Mouse (Mus musculus) liver, embryonic 14.5 days (tissue): Measurements from ENCODE around the gene Tnip2. TPM values are rescaled to one million over a fixed set of nuclear protein-coding genes. Genes with fewer than 3 reads are reported as not detected.

Experiments
- ATAC-seq: fragments of 200-750 bp; cut with Nextera tagmentation; 2 replicates; pipeline ENCODE4 v1.8.0; 2017; ENCODE audit warnings: moderate number of reproducible peaks, mild to moderate bottlenecking, moderate library complexity; ENCODE audit not compliant: insufficient read depth
- DNase-seq, 3 experiments: peaks; one replicate each; pipeline ENCODE4 v3.0.0-alpha.2; 2012 to 2013; ENCODE audit warnings: low read depth in 3 of 3, low spot score in 3 of 3
- H3K27ac ChIP-seq: fragments of 300-500 bp; sonication (generic); 2 replicates; pipeline ENCODE4 v1.5.1; 2014; ENCODE audit warnings: moderate library complexity, mild to moderate bottlenecking, control low read depth, inconsistent platforms
- H3K27me3 ChIP-seq: fragments of 300-500 bp; sonication (generic); 2 replicates; pipeline ENCODE4 v1.6.1; 2014; ENCODE audit warnings: mild to moderate bottlenecking, low read length, moderate library complexity; ENCODE audit not compliant: control insufficient read depth, insufficient read depth
- H3K36me3 ChIP-seq: fragments of 300-500 bp; sonication (generic); replicated peaks from 2 replicates; pipeline ENCODE4 v1.6.1; 2014; ENCODE audit warnings: low read depth; ENCODE audit not compliant: control insufficient read depth, insufficient read depth
- H3K4me1 ChIP-seq, 2 experiments: fragments of 200-500 bp in 1 of 2; fragments of 300-500 bp in 1 of 2; sonication (generic) in 1 of 2; replicated peaks; 2 replicates each; pipeline ENCODE4 v1.6.1; 2012 to 2014; ENCODE audit warnings: antibody characterized with exemption in 1 of 2, inconsistent platforms in 1 of 2, low read length in 1 of 2; ENCODE audit not compliant: control insufficient read depth in 2 of 2, insufficient read depth in 2 of 2
- H3K4me2 ChIP-seq: fragments of 300-500 bp; sonication (generic); 2 replicates; pipeline ENCODE4 v1.6.1; 2014; ENCODE audit warnings: low read depth, mild to moderate bottlenecking, control low read depth, moderate library complexity
- H3K4me3 ChIP-seq, 2 experiments: fragments of 200-500 bp in 1 of 2; fragments of 300-500 bp in 1 of 2; sonication (generic) in 1 of 2; 2 replicates each; pipeline ENCODE4 v1.5.1; 2012 to 2014; ENCODE audit warnings: low read depth in 2 of 2, low read length in 2 of 2, mild to moderate bottlenecking in 2 of 2, control low read depth in 1 of 2, inconsistent platforms in 1 of 2, moderate library complexity in 1 of 2; ENCODE audit not compliant: insufficient read depth in 1 of 2
- H3K9ac ChIP-seq: fragments of 300-500 bp; sonication (generic); replicated peaks from 2 replicates; pipeline ENCODE4 v1.6.1; 2014; ENCODE audit warnings: mild to moderate bottlenecking, control low read depth, moderate library complexity
- H3K9me3 ChIP-seq: fragments of 300-500 bp; sonication (generic); 2 replicates; pipeline ENCODE4 v1.6.1; 2016; ENCODE audit warnings: low read length, mixed read lengths; ENCODE audit not compliant: control insufficient read depth
- CTCF ChIP-seq: IDR thresholded peaks from 2 replicates; pipeline ENCODE4 v1.5.1; 2016; ENCODE audit warnings: antibody characterized with exemption, low read depth, control low read depth
- EP300 ChIP-seq: IDR thresholded peaks from 2 replicates; pipeline ENCODE4 v1.6.1; 2016; ENCODE audit warnings: antibody characterized with exemption, low read depth
- WGBS: fragments of 180-500 bp; shearing (Covaris S2); extraction: QIAGEN DNeasy Blood & Tissue Kit; methylation state at CpG from one replicate; pipeline ENCODE4 v1.1.7; 2014; ENCODE audit not compliant: insufficient replicate concordance; 5-methylcytosine and 5-hydroxymethylcytosine counted together
- polyA plus RNA-seq, 2 experiments: library from polyadenylated mRNA; depleted of rRNA in 1 of 2; stranded (reverse) in 1 of 2; unstranded in 1 of 2; fragments of >200 nt; fragmentation: Nextera tagmentation in 1 of 2; extraction: Ambion mirVana in 1 of 2; gene quantifications; 2 replicates each; pipeline versions ENCODE4 v1.2.1 to v1.2.3; 2012 to 2014

Gene Tnip2
- polyA plus RNA-seq, 2 experiments = 3.2 to 5.0 TPM

DNA sequence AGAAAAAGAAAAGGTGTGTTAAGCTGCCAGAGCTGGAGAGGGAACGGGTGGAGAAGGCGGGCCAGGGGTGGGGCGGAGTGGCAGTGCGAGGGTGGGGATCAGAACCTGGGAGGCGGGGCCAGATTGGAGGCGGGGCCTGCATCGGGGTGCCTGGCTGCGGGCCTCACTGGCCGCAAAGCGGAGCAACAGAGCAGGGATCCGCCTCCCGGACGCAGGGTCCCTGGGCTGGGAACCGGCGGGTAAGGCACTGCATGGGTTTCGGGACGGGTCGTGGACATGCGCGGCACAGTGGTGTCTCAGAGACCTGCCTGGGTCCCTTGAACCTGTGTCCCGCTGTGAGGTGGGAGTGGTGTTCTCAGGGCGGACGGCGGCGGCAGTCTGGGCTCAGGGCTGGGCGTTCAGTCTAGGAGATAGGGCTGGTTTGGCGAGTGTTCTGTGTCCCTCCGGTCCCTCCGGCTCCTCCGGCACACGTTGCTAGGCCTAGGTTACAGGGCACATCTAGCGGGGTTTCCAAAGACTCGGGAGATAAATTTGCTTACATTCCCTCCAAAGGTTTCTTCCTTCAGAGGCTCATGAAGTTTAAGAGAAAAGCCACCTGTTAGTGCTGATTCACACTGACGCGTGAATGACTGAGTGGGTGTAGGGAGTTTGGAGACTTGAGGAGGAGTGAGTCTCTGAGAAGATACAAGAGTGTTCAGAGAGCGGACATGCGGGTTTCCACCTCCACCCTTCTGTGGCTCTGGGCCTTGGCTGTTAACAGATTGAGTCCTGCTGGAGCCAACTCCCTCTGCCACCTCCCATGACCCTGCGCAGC, 12.1 kb upstream of the Tnip2 start, which contains the start of gene Sh3bp2:
TSS of gene Sh3bp2 (plus strand) at position 176 of the 814 bp plus-strand sequence.
- ATAC-seq (peak; percentile 93), DNase-seq (peak; percentile 83 to 87 (median 83))
- Histone ChIP-seq H3K9ac (peak within 1 kb of the TSS; percentile 46), H3K4me1 (peaks cover 8 to 26% of the 10 kb centered on the region in 2 experiments), H3K36me3 (no peaks in the 10 kb centered on the region), H3K27me3 (no peaks in the 10 kb centered on the region; the same call in 1 of the 2 replicates), H3K27ac (peak within 1 kb of the TSS; percentile 0), H3K4me2 (peak within 1 kb of the TSS; percentile 59), H3K9me3 (no peaks in the 10 kb centered on the region), H3K4me3 (peak within 1 kb of the TSS; percentile 56 to 62)
- TF ChIP-seq EP300 = no peak
- peak; percentile 45 for TF ChIP-seq CTCF
- WGBS = 1% methylated on average over 38 of the region's 38 CpGs

GRCm38 (mm10) chr5:34524511-34524910, 10.7 kb upstream of the Tnip2 start:
- Histone ChIP-seq H3K4me2 (no peak overlapping the region), H3K27me3 (no peaks in the 10 kb centered on the region; the same call in 1 of the 2 replicates), H3K4me1 (peaks cover 15 to 28% of the 10 kb centered on the region in 2 experiments), H3K9me3 (no peaks in the 10 kb centered on the region), H3K36me3 (no peaks in the 10 kb centered on the region), H3K4me3 (no peak overlapping the region), H3K9ac (no peak overlapping the region), H3K27ac (no peak overlapping the region)
- DNase-seq (no peak), ATAC-seq (no peak)
- no peak for TF ChIP-seq CTCF
- no peak for TF ChIP-seq EP300

GRCm38 (mm10) chr5:34523958-34524485, 10.2 kb upstream of the Tnip2 start:
- peaks cover 15 to 28% of the 10 kb centered on the region in 2 experiments for H3K4me1 ChIP-seq
- H3K9me3 ChIP-seq = no peaks in the 10 kb centered on the region
- H3K9ac ChIP-seq = no peak overlapping the region
- TF ChIP-seq CTCF (peak; percentile 49), EP300 (no peak)
- no peak for ATAC-seq
- 45% methylated on average over 4 of the region's 4 CpGs for WGBS
- no peak overlapping the region for H3K4me3 ChIP-seq
- H3K36me3 ChIP-seq = no peaks in the 10 kb centered on the region
- H3K27ac ChIP-seq = no peak overlapping the region
- H3K4me2 ChIP-seq = no peak overlapping the region
- no peaks in the 10 kb centered on the region; the same call in 1 of the 2 replicates for H3K27me3 ChIP-seq
- no peak for DNase-seq

DNA sequence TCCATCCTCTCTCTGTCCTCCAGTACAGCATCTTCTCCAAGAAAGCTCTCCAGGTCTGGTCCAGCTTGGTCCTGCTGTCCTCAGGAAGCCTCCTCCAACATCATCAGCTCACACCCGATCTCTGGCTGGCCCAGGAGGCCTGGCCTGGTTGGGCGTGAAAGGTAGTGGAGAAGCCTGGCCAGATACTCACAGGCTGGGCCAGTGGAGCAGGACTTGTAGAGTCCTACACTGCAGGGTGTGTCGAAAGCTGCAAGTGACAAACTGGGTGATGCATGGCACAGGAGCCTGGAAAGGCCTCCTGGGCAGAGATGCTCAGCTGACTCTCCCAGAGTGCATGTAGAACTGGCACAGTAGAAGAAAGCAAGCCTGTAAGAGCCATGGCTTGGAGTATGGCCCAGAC, 7.5 kb upstream of the Tnip2 start:
- TF ChIP-seq EP300 = no peak
- no peak for TF ChIP-seq CTCF

More for the DNA sequence above, 7.5 kb upstream of the Tnip2 start:
- H3K27ac ChIP-seq = no peak overlapping the region
- H3K4me2 ChIP-seq = no peak overlapping the region
- DNase-seq = no peak
- H3K36me3 ChIP-seq = no peaks in the 10 kb centered on the region
- H3K9me3 ChIP-seq = no peaks in the 10 kb centered on the region
- 54% methylated on average over 3 of the region's 3 CpGs for WGBS
- ATAC-seq = no peak
- peaks cover 10 to 18% of the 10 kb centered on the region in 2 experiments for H3K4me1 ChIP-seq
- H3K4me3 ChIP-seq = no peak overlapping the region
- no peaks in the 10 kb centered on the region for H3K27me3 ChIP-seq
- H3K9ac ChIP-seq = no peak overlapping the region
